Mouse (Mus musculus) lung, adult 2 months (tissue): ENCODE data around the gene C330007P06Rik. TPM values are rescaled to one million over a fixed set of nuclear protein-coding genes. Genes with fewer than 3 reads are reported as not detected.

Experiments used
- DNase-seq: peaks from one replicate; pipeline ENCODE4 v3.0.0; 2022
- H3K4me1 ChIP-seq: fragments of 200-500 bp; 2 replicates; pipeline ENCODE4 v1.6.1; 2011; ENCODE audit warnings: low read length; ENCODE audit not compliant: control insufficient read depth, insufficient read depth
- H3K4me3 ChIP-seq: fragments of 200-500 bp; replicated peaks from 2 replicates; pipeline ENCODE3; 2011; ENCODE audit warnings: low read depth, mild to moderate bottlenecking, control low read depth, low read length; ENCODE audit errors: extremely low read depth
- CTCF ChIP-seq: fragments of 200-500 bp; IDR thresholded peaks from 2 replicates; pipeline ENCODE4 v1.5.1; 2011; ENCODE audit warnings: mild to moderate bottlenecking, low read length, control low read depth; ENCODE audit not compliant: insufficient read depth
- POLR2A ChIP-seq: fragments of 200-500 bp; IDR thresholded peaks from 2 replicates; pipeline ENCODE4 v1.6.1; 2011; ENCODE audit warnings: low read depth, mild to moderate bottlenecking, control low read depth, low read length, borderline replicate concordance; ENCODE audit errors: extremely low read depth
- WGBS: fragments of 180-500 bp; shearing (Covaris S2); methylation state at CpG from one replicate; pipeline ENCODE4 v1.1.7; 2018; 5-methylcytosine and 5-hydroxymethylcytosine counted together
- polyA plus RNA-seq: library from polyadenylated mRNA; depleted of rRNA; stranded (reverse); fragments of >200 nt; gene quantifications from 2 replicates; pipeline ENCODE4 v1.2.3, GENCODE M21; 2012

C330007P06Rik gene
- polyA plus RNA-seq, 1 experiment: 22.7 TPM

- WGBS: 86% methylated on average over 1 of the region's 1 CpGs
- DNase-seq: no peak
- 0 out of 2 replicates have a peak, but pooled peaks have one; percentile 3 for TF ChIP-seq CTCF
- no peak for TF ChIP-seq POLR2A
- no peaks in the 10 kb centered on the region for H3K4me1 ChIP-seq
- H3K4me3 ChIP-seq: no peak overlapping the region
Measured at GRCm38 (mm10) chrX:36884719-36885118, 10.8 kb upstream of the C330007P06Rik start.

- H3K4me3 ChIP-seq: peak overlapping the region; percentile 87
- TF ChIP-seq POLR2A: no peak
- TF ChIP-seq CTCF: no peak
- no peak for DNase-seq
- 15% methylated on average over 36 of the region's 36 CpGs for WGBS
- peaks cover 3% of the 10 kb centered on the region for H3K4me1 ChIP-seq
Measured at GRCm38 (mm10) chrX:36874704-36875128, 805 bp upstream of the C330007P06Rik start.

- peaks cover 3% of the 10 kb centered on the region for H3K4me1 ChIP-seq
- peak; percentile 83 for DNase-seq
- TF ChIP-seq CTCF: no peak
- peak; percentile 90 for TF ChIP-seq POLR2A
- 21% methylated on average over 57 of the region's 57 CpGs for WGBS
- H3K4me3 ChIP-seq: peak overlapping the region; percentile 87
Measured at GRCm38 (mm10) chrX:36874178-36874696, 326 bp upstream of the C330007P06Rik start.

- WGBS: 61% methylated on average over 3 of the region's 3 CpGs
- no peak for DNase-seq
- Histone ChIP-seq H3K4me3 (no peak overlapping the region), H3K4me1 (no peaks in the 10 kb centered on the region; the same call in 1 of the 2 replicates)
- TF ChIP-seq CTCF (no peak), POLR2A (no peak)
Measured at GRCm38 (mm10) chrX:36870372-36870771, 3.5 kb downstream of the C330007P06Rik start.

GRCm38 (mm10) chrX:36864609-36865328 is 9.1 kb downstream of the C330007P06Rik start:
- DNase-seq: no peak
- peak overlapping the region; percentile 71 for H3K4me3 ChIP-seq
- 60% methylated on average over 8 of the region's 8 CpGs for WGBS
- TF ChIP-seq POLR2A (no peak), CTCF (no peak)
- H3K4me1 ChIP-seq: no peaks in the 10 kb centered on the region

GRCm38 (mm10) chrX:36863766-36864608 is 9.9 kb downstream of the C330007P06Rik start:
- no peak for TF ChIP-seq CTCF
- TF ChIP-seq POLR2A: peak; percentile 40; the same call in 1 of the 2 replicates
- 24% methylated on average over 43 of the region's 44 CpGs for WGBS
- Histone ChIP-seq H3K4me3 (peak overlapping the region; percentile 84), H3K4me1 (no peaks in the 10 kb centered on the region)
- peak; percentile 73 for DNase-seq

- DNase-seq: peak; percentile 16
- WGBS: 64% methylated on average over 8 of the region's 8 CpGs
- Histone ChIP-seq H3K4me1 (no peaks in the 10 kb centered on the region; the same call in 1 of the 2 replicates), H3K4me3 (no peak overlapping the region)
- no peak for TF ChIP-seq CTCF
- no peak for TF ChIP-seq POLR2A
Measured at GRCm38 (mm10) chrX:36852631-36853030, 21.3 kb downstream of the C330007P06Rik start.

- 73% methylated on average over 1 of the region's 1 CpGs for WGBS
- DNase-seq: no peak
- TF ChIP-seq POLR2A (no peak), CTCF (no peak)
- Histone ChIP-seq H3K4me3 (no peak overlapping the region), H3K4me1 (no peaks in the 10 kb centered on the region; the same call in 1 of the 2 replicates)
Measured at GRCm38 (mm10) chrX:36847152-36847551, 26.8 kb downstream of the C330007P06Rik start.

- DNase-seq: no peak
- 56% methylated on average over 4 of the region's 4 CpGs for WGBS
- Histone ChIP-seq H3K4me3 (no peak overlapping the region), H3K4me1 (no peaks in the 10 kb centered on the region; the same call in 1 of the 2 replicates)
- TF ChIP-seq CTCF: no peak
- no peak for TF ChIP-seq POLR2A
Measured at GRCm38 (mm10) chrX:36843346-36843990, 30.4 kb downstream of the C330007P06Rik start.
